Mouse (Mus musculus): ENCODE data around the gene Rhobtb1. TPM values are rescaled to one million over a fixed set of nuclear protein-coding genes. Genes with fewer than 3 reads are reported as not detected.

Rhobtb1 gene
- polyA plus RNA-seq, 1 experiment from 2014 or later: 14.2 TPM

DNA sequence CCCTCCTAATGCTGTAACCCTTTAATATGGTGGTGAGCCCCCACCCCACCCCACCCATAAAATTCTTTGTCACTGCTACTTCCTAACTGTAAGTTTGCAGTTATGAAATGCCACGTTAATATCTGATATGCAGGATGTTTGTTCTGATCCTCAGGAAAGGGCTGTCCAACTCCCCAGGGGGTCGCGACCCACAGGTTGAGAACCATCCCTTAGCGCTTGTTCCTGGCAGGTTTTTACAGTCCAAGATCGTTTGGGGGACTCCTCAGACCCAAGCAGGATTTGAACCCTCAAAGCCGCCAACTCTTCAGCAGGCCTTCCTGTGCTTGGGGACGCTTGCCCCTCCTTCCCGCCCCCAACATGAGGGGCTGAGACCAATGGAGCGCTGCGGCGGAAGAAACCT lies 185.0 kb downstream of the Rhobtb1 start:
- 94% methylated on average over 11 of the region's 11 CpGs for WGBS
- Histone ChIP-seq H3K4me1 (replicated peaks; ENCODE audit: control insufficient read depth, insufficient read depth, low read length) (peaks cover 21% of the 10 kb centered on the region), H3K36me3 (ENCODE audit: control insufficient read depth, insufficient read depth) (no peaks in the 10 kb centered on the region), H3K9me3 (ENCODE audit: control insufficient read depth, low read length) (no peaks in the 10 kb centered on the region), H3K4me3 (replicated peaks; ENCODE audit: low read length) (no peak overlapping the region), H3K4me2 (ENCODE audit: low read length) (no peak overlapping the region), H3K27ac (ENCODE audit: low read length) (no peak overlapping the region), H3K27me3 (replicated peaks; ENCODE audit: control insufficient read depth, insufficient read depth, low read length) (no peaks in the 10 kb centered on the region), H3K9ac (replicated peaks; ENCODE audit: low read depth, low read length) (no peak overlapping the region)
- ATAC-seq: no peak

DNA sequence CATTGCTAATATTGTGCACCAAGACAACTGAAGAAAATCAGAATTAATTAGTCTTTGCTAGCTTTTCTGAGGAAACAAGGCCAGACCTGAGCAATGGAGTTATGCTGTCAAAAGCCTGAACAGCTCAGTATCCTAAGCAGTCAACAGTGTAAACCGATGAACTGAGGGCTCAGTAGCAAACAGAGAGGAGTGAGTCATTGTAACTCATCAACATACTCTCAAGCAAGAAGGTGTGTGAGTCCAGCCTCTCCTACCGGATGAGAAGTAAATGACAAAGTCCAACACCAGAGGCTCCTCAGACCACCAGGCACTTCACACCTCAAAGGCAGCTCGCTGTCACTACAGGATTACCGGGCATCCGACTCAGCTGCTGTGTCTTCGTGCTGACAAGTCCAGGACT lies 188.8 kb downstream of the Rhobtb1 start:
- no peak for ATAC-seq
- no peak overlapping the region for H3K27ac ChIP-seq (ENCODE audit: low read length)
- no peak overlapping the region for H3K9ac ChIP-seq (replicated peaks; ENCODE audit: low read depth, low read length)
- H3K4me1 ChIP-seq (replicated peaks; ENCODE audit: control insufficient read depth, insufficient read depth, low read length): peaks cover 7% of the 10 kb centered on the region
- H3K4me3 ChIP-seq (replicated peaks; ENCODE audit: low read length): no peak overlapping the region
- H3K9me3 ChIP-seq (ENCODE audit: control insufficient read depth, low read length): no peaks in the 10 kb centered on the region
- no peaks in the 10 kb centered on the region for H3K36me3 ChIP-seq (ENCODE audit: control insufficient read depth, insufficient read depth)
- H3K4me2 ChIP-seq (ENCODE audit: low read length): no peak overlapping the region
- WGBS: 90% methylated on average over 6 of the region's 6 CpGs
- no peaks in the 10 kb centered on the region for H3K27me3 ChIP-seq (replicated peaks; ENCODE audit: control insufficient read depth, insufficient read depth, low read length)

Other genes with a start within 250 kb of the Rhobtb1 start
- 1.1 TPM in 2 replicates for gene A930033H14Rik, start 61.7 kb downstream of the Rhobtb1 start, polyA plus RNA-seq (2015; fragmentation: Nextera tagmentation; extraction: Ambion mirVana)
- gene Cdk1, start 201.5 kb downstream of the Rhobtb1 start, polyA plus RNA-seq (2015; fragmentation: Nextera tagmentation; extraction: Ambion mirVana): 154 and 191 TPM in 2 replicates
- gene Ank3, start 247.3 kb downstream of the Rhobtb1 start, polyA plus RNA-seq (2015; fragmentation: Nextera tagmentation; extraction: Ambion mirVana): 89.5 and 102 TPM in 2 replicates